Mouse (Mus musculus): ENCODE measurements around the gene Tsc2.

The Tsc2 gene

GRCm38 (mm10) chr17:24569837-24570236 lies 62.6 kb downstream of the Tsc2 start:
- DNase-seq (ENCODE audit: low read depth, low spot score): no peak

- no peak for DNase-seq (ENCODE audit: low read depth, low spot score)
These were observed 65.2 kb downstream of the Tsc2 start for GRCm38 (mm10) chr17:24567034-24567779.

GRCm38 (mm10) chr17:24565792-24566191 lies 66.6 kb downstream of the Tsc2 start:
- DNase-seq (ENCODE audit: low read depth, low spot score): no peak

GRCm38 (mm10) chr17:24565092-24565491 lies 67.3 kb downstream of the Tsc2 start:
- no peak for DNase-seq (ENCODE audit: low read depth, low spot score)

DNA sequence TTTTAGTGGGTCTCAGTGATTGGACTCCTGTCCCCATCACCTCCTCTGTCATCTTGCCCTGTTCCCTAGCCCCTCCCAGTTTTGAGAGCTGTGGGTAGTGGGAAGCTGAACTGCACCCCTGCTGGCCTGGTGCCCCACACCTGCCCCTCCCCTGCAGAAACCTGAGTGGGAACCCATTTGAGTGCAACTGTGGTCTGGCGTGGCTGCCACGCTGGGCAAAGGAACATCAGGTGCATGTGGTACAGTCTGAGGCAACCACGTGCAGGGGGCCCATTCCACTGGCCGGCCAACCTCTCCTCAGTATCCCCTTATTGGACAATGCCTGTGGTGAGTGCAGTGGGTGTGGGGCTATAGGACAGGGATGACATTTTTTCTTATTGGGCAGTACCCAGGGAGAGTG lies 68.0 kb downstream of the Tsc2 start:
- no peak for DNase-seq (ENCODE audit: low read depth, low spot score)

- no peak for DNase-seq (ENCODE audit: low read depth, low spot score)
These were observed 68.8 kb downstream of the Tsc2 start for GRCm38 (mm10) chr17:24563638-24564037.

DNA sequence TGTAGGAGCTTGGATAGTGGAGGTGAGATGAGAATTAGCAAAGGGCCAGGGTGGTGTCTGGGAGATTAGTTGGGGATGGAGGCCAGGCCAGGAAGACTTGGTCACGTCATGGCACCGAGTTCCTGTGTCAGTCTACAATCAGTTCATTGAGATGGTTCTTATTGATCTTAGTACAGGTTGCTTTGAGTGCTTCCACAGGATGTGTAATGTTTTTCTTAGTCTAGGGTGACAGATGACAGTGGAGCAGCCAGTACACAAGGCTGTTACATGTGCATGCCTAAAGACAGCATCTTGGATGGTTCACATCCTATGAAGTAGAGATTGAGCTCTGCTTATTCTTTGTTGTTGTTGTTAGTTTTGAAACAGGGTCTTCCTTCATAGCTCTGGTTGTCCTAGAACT lies 70.8 kb downstream of the Tsc2 start:
- DNase-seq (ENCODE audit: low read depth, low spot score): peak; percentile 16

GRCm38 (mm10) chr17:24560301-24561028 lies 72.0 kb downstream of the Tsc2 start:
- no peak for DNase-seq (ENCODE audit: low read depth, low spot score)

- DNase-seq (ENCODE audit: low read depth, low spot score): no peak
These were observed 73.3 kb downstream of the Tsc2 start for GRCm38 (mm10) chr17:24559146-24559545.

- DNase-seq (ENCODE audit: low read depth, low spot score): peak; percentile 29
These were observed 73.8 kb downstream of the Tsc2 start for GRCm38 (mm10) chr17:24558600-24559099.

GRCm38 (mm10) chr17:24557091-24557490 lies 75.3 kb downstream of the Tsc2 start:
- DNase-seq (ENCODE audit: low read depth, low spot score): no peak

GRCm38 (mm10) chr17:24551050-24551444 lies 81.4 kb downstream of the Tsc2 start:
- no peak for DNase-seq (ENCODE audit: low read depth, low spot score)

GRCm38 (mm10) chr17:24550416-24551049 lies 81.9 kb downstream of the Tsc2 start:
- peak; percentile 74 for DNase-seq (ENCODE audit: low read depth, low spot score)

DNA sequence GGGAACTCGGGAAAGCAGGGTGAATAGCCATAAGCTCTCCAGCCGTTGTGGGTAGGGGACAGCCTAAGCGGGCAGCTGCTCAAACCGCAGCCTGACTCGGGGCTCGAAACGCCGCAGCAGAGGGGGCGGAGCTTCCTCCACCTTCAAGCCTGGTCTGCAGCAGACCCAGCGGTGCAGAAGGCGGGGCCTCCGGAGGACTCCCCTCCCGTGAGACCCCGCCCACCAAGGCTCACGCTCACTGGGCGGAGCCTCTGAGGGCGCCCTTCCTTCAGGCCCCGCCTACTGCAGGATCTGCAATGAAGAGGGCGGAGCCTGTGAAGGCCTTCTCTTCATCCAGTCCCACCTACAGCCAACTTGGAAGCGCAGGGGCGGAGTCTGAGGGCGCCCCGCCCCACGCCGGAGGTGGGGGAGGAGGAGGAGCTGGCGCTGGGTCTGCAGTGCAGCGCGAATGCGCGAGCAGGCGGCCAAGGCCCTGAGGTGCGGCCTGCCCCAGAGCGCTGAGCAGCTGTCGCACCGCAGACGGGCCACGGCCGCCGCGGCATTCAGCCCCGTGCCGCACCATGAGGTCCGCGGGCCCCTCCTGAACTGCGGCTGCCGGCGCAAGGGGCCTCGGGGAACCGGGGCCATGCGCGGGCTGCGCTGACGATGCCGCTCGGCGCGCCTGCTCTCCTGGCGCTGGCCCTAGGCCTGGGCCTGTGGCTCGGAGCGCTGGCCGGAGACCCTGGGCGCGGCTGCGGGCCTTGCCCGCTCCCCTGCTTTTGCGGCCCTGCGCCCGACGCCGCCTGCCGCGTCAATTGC lies 82.6 kb downstream of the Tsc2 start, which contains the start of gene Pkd1:
Gene Pkd1, plus strand, starts transcription at position 217 of the 798 bp plus-strand sequence.
- DNase-seq (ENCODE audit: low read depth, low spot score): peak; percentile 100

- peak; percentile 80 for DNase-seq (ENCODE audit: low read depth, low spot score)
These were observed 83.4 kb downstream of the Tsc2 start for GRCm38 (mm10) chr17:24548921-24549617.

DNA sequence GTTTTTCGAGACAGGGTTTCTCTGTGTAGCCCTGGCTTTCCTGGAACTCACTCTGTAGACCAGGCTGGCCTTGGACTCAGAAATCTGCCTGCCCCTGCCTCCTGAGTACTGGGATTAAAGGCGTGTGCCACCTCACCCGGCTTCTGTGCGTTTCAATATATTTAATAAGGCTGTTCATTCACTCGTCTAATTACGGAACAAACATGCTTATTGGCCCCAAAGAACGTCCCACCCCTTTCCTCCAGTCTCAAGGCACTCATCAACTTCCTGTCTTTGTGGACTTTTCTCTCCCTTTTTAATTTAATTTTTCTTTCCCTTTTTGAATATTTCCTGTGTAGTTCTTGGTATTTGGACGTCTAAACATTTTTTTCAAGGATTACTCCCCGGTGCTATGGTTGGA lies 84.0 kb downstream of the Tsc2 start:
- DNase-seq (ENCODE audit: low read depth, low spot score): peak; percentile 76

- no peak for DNase-seq (ENCODE audit: low read depth, low spot score)
These were observed 86.2 kb downstream of the Tsc2 start for GRCm38 (mm10) chr17:24546234-24546633.
